Mouse (Mus musculus): Measurements from ENCODE around the gene Celsr2. TPM values are rescaled to one million over a fixed set of nuclear protein-coding genes. Genes with fewer than 3 reads are reported as not detected.

Gene Celsr2
- total and polyA plus RNA-seq, 3 experiments: 0.03 to 0.38 TPM; not detected in 1

- Histone ChIP-seq H3K4me1 (ENCODE audit: insufficient read depth, low read depth, low read length) (no peaks in the 10 kb centered on the region; the same call in 1 of the 2 replicates), H3K4me3 (ENCODE audit: low read depth, low read length) (no peak overlapping the region), H3K36me3 (replicated peaks) (peaks cover 98% of the 10 kb centered on the region), H3K27me3 (ENCODE audit: insufficient read depth, low read length) (no peaks in the 10 kb centered on the region), H3K9me3 (replicated peaks) (no peaks in the 10 kb centered on the region)
- TF ChIP-seq GATA2 (IDR thresholded peaks at IDR 0.05; ENCODE audit: borderline replicate concordance, low read depth, low read length): no peak
- TF ChIP-seq GATA1 (IDR thresholded peaks at IDR 0.05; ENCODE audit: borderline replicate concordance, low read length): no peak
- TF ChIP-seq CTCF (IDR thresholded peaks at IDR 0.05; ENCODE audit: low read depth, low read length): no peak
- no peak for TF ChIP-seq POLR2AphosphoS5 (IDR thresholded peaks at IDR 0.05; ENCODE audit: insufficient replicate concordance, low read depth, low read length)
- no peak for TF ChIP-seq TAL1 (conservative IDR thresholded peaks at IDR 0.05; ENCODE audit: low read depth, low read length)
- DNase-seq (ENCODE audit: low spot score) (no peak), ATAC-seq (ENCODE audit: extremely low read depth, insufficient number of reproducible peaks, low FRiP score, poor library complexity, severe bottlenecking) (no peak)
Measured at GRCm38 (mm10) chr3:108433188-108433880, 18.0 kb upstream of the Celsr2 start.

GRCm38 (mm10) chr3:108432542-108433187 lies 17.3 kb upstream of the Celsr2 start:
- DNase-seq (ENCODE audit: low spot score) (no peak), ATAC-seq (ENCODE audit: extremely low read depth, insufficient number of reproducible peaks, low FRiP score, poor library complexity, severe bottlenecking) (no peak)
- no peaks in the 10 kb centered on the region; the same call in 1 of the 2 replicates for H3K4me1 ChIP-seq (ENCODE audit: insufficient read depth, low read depth, low read length)
- H3K27me3 ChIP-seq (ENCODE audit: insufficient read depth, low read length): no peaks in the 10 kb centered on the region
- H3K36me3 ChIP-seq (replicated peaks): peaks cover 98% of the 10 kb centered on the region
- H3K9me3 ChIP-seq (replicated peaks): no peaks in the 10 kb centered on the region
- TF ChIP-seq CTCF (IDR thresholded peaks at IDR 0.05; ENCODE audit: low read depth, low read length): no peak
- no peak for TF ChIP-seq GATA1 (IDR thresholded peaks at IDR 0.05; ENCODE audit: borderline replicate concordance, low read length)
- TF ChIP-seq POLR2AphosphoS5 (IDR thresholded peaks at IDR 0.05; ENCODE audit: insufficient replicate concordance, low read depth, low read length): no peak
- TF ChIP-seq GATA2 (IDR thresholded peaks at IDR 0.05; ENCODE audit: borderline replicate concordance, low read depth, low read length): no peak
- TF ChIP-seq TAL1 (conservative IDR thresholded peaks at IDR 0.05; ENCODE audit: low read depth, low read length): no peak
- H3K4me3 ChIP-seq (ENCODE audit: low read depth, low read length): no peak overlapping the region

- peaks cover 5% of the 10 kb centered on the region; the same call in 1 of the 2 replicates for H3K27me3 ChIP-seq (ENCODE audit: insufficient read depth, low read length)
- no peak overlapping the region for H3K4me3 ChIP-seq (ENCODE audit: low read depth, low read length)
- no peak for ATAC-seq (ENCODE audit: extremely low read depth, insufficient number of reproducible peaks, low FRiP score, poor library complexity, severe bottlenecking)
- H3K36me3 ChIP-seq (replicated peaks): peaks cover 63% of the 10 kb centered on the region
- H3K9me3 ChIP-seq (replicated peaks): no peaks in the 10 kb centered on the region
- TF ChIP-seq GATA1 (IDR thresholded peaks at IDR 0.05; ENCODE audit: borderline replicate concordance, low read length) (no peak), CTCF (IDR thresholded peaks at IDR 0.05; ENCODE audit: low read depth, low read length) (no peak), GATA2 (IDR thresholded peaks at IDR 0.05; ENCODE audit: borderline replicate concordance, low read depth, low read length) (no peak), POLR2AphosphoS5 (IDR thresholded peaks at IDR 0.05; ENCODE audit: insufficient replicate concordance, low read depth, low read length) (no peak), TAL1 (conservative IDR thresholded peaks at IDR 0.05; ENCODE audit: low read depth, low read length) (no peak)
- H3K4me1 ChIP-seq (ENCODE audit: insufficient read depth, low read depth, low read length): peaks cover 12% of the 10 kb centered on the region
- DNase-seq (ENCODE audit: low spot score): no peak
Measured at GRCm38 (mm10) chr3:108425624-108426018, 10.3 kb upstream of the Celsr2 start.

GRCm38 (mm10) chr3:108424944-108425623 lies 9.7 kb upstream of the Celsr2 start:
- H3K36me3 ChIP-seq (replicated peaks): peaks cover 60% of the 10 kb centered on the region
- H3K27me3 ChIP-seq (ENCODE audit: insufficient read depth, low read length): peaks cover 5% of the 10 kb centered on the region; the same call in 1 of the 2 replicates
- no peak for DNase-seq (ENCODE audit: low spot score)
- TF ChIP-seq GATA2 (IDR thresholded peaks at IDR 0.05; ENCODE audit: borderline replicate concordance, low read depth, low read length): no peak
- TF ChIP-seq POLR2AphosphoS5 (IDR thresholded peaks at IDR 0.05; ENCODE audit: insufficient replicate concordance, low read depth, low read length): no peak
- no peak for TF ChIP-seq CTCF (IDR thresholded peaks at IDR 0.05; ENCODE audit: low read depth, low read length)
- TF ChIP-seq TAL1 (conservative IDR thresholded peaks at IDR 0.05; ENCODE audit: low read depth, low read length): no peak
- no peak for TF ChIP-seq GATA1 (IDR thresholded peaks at IDR 0.05; ENCODE audit: borderline replicate concordance, low read length)
- no peak overlapping the region for H3K4me3 ChIP-seq (ENCODE audit: low read depth, low read length)
- no peaks in the 10 kb centered on the region for H3K9me3 ChIP-seq (replicated peaks)
- H3K4me1 ChIP-seq (ENCODE audit: insufficient read depth, low read depth, low read length): peaks cover 12% of the 10 kb centered on the region
- no peak for ATAC-seq (ENCODE audit: extremely low read depth, insufficient number of reproducible peaks, low FRiP score, poor library complexity, severe bottlenecking)

GRCm38 (mm10) chr3:108423844-108424801 lies 8.8 kb upstream of the Celsr2 start:
- ATAC-seq (ENCODE audit: extremely low read depth, insufficient number of reproducible peaks, low FRiP score, poor library complexity, severe bottlenecking): no peak
- peaks cover 50% of the 10 kb centered on the region for H3K36me3 ChIP-seq (replicated peaks)

More at GRCm38 (mm10) chr3:108423844-108424801, 8.8 kb upstream of the Celsr2 start:
- Histone ChIP-seq H3K9me3 (replicated peaks) (no peaks in the 10 kb centered on the region), H3K4me1 (ENCODE audit: insufficient read depth, low read depth, low read length) (peaks cover 12% of the 10 kb centered on the region), H3K27me3 (ENCODE audit: insufficient read depth, low read length) (peaks cover 12% of the 10 kb centered on the region; the same call in 1 of the 2 replicates), H3K4me3 (ENCODE audit: low read depth, low read length) (no peak overlapping the region)
- no peak for DNase-seq (ENCODE audit: low spot score)
- no peak for TF ChIP-seq POLR2AphosphoS5 (IDR thresholded peaks at IDR 0.05; ENCODE audit: insufficient replicate concordance, low read depth, low read length)
- no peak for TF ChIP-seq TAL1 (conservative IDR thresholded peaks at IDR 0.05; ENCODE audit: low read depth, low read length)
- no peak for TF ChIP-seq CTCF (IDR thresholded peaks at IDR 0.05; ENCODE audit: low read depth, low read length)
- TF ChIP-seq GATA2 (IDR thresholded peaks at IDR 0.05; ENCODE audit: borderline replicate concordance, low read depth, low read length): no peak
- TF ChIP-seq GATA1 (IDR thresholded peaks at IDR 0.05; ENCODE audit: borderline replicate concordance, low read length): no peak

Data from G1E (cell line).